Mouse (Mus musculus) gonadal fat pad, adult 2 months (tissue): Measurements from ENCODE around the gene Tceanc. TPM values are rescaled to one million over a fixed set of nuclear protein-coding genes. Genes with fewer than 3 reads are reported as not detected.
A peak's percentile ranks its signal among the peaks of the same experiment; 100 is the strongest.
"Not testable (repeated sequence)": the region's sequence is repeated elsewhere in the genome, so short reads cannot be mapped to it uniquely, and the experiment has no call there.

Experiments used
- DNase-seq: peaks from one replicate; pipeline ENCODE4 v3.0.0-alpha.2; 2012; ENCODE audit warnings: low read depth
- polyA plus RNA-seq: library from polyadenylated mRNA; depleted of rRNA; stranded (reverse); fragments of >200 nt; gene quantifications from 2 replicates; pipeline ENCODE4 v1.2.3, GENCODE M21; 2012; rRNA removed

The Tceanc gene
- 1.5 and 2.4 TPM in 2 replicates for polyA plus RNA-seq

DNA sequence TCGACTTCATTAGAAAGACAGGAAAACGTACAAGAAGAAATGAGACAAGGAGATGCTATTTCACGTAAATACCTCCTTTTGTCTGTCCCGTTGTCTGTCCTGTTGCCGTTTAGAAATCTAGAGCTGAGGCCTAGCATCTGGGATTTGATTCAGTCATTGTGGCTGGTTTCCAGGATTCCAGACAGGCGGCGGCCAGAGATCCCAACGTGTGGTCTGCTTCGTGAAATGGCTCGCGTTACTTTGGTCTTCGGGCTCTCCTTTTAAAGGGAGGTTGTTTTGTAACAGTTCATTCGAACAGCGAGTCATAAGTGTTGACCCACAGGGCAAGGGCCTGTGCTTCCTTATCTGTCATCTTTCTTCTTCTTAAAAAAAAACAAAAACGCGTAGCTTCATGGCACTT lies at the start of gene Tceanc:
Gene Tceanc, minus strand, starts transcription at position 223 of the 400 bp plus-strand sequence.
- no peak for DNase-seq

DNA sequence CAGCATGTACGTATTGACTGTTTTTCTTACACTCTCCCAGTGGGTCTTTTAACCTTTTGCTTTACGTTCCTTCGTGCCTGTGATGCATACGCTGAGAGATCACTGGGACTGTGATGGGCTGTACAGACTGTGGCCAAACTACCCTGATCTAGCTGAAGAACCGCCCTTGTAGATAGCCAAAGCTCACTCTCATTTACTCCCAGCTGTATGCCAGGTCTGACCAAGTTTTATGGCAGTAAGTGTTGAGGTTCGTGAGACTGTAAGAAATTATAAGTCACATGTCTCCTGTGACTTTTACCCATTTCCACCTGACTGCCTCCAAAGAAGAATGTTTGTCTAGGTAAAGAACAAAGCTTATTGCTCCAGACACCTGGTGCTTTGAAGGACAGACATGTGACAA lies 47.6 kb upstream of the Tceanc start:
- DNase-seq = no peak

DNA sequence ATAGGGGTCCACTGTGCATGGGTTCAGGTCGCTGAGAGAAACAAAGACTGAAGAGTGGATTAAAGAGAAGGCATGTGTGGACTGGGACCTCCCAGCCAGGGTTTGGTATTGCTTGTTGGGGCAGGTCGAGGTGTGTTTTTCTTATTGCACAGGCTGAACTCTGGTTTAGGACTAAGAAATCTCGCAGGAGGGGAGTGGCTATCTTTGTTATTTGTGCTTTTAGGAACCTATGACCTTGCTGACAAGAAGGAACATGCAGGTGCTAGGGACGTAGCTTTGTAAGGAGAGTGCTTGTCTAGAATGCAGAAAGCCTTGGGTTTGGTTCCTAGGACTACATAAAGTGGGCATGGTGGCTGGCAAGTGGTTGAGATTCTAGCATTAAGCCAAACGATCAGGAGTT lies 47.0 kb upstream of the Tceanc start:
- peak; percentile 34 for DNase-seq

DNA sequence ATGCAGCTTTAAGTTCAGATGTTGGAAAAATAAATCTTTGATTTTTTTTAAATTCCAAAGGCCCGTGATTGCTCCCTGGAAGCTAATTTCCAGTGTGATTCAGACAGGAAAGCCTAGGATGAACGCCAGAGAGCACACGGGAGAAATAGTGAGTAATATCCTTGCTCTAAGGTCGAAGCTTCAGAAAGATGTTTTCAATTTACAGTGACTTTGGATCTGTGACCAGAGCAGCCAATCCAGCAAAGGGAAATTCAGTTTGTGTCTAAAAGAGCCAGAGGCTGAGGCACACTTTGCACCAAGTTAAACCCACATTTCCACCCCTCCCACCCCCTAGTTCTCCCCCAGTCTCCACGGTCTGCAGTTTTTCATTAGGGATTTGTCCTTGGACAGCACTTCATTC lies 46.5 kb upstream of the Tceanc start:
- no peak for DNase-seq

DNA sequence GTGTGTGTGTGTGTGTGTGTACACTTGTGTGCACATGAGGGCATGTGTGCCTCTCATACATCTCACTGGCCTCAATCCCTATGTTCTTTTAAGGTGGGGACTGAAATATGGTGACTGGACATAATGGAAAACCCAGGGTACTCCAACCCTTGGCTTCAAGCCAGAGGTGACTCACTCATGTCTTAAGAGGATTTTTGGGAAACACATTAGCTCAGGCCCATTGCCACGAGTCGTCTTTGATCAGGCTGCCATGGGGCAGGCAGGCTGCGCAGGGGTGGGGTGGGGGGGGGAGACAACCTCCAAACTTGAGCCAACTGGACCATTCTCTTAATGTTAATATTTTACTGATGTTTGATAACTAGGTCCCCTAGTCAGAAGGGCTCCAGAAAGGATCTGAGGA lies 41.0 kb upstream of the Tceanc start:
- no peak for DNase-seq

DNA sequence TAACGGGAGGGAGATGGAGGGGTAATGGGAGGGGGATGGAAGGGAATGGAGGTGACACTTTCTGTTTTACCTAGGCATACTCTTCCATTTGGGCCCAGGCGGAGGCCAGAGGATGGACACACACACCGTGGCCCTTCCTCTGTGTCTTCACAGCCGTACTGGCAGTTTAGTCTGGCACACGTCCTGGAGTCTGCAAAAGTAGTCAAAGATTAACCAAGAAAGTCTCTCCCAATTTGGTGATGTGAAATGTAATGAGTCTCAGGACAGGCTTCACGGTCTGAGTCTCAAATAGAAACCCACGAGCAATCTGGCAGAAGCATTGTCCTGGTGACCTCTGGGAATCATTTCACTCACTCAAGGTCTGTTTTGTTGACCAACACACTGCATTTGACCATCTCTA lies 34.0 kb upstream of the Tceanc start:
- no peak for DNase-seq

DNA sequence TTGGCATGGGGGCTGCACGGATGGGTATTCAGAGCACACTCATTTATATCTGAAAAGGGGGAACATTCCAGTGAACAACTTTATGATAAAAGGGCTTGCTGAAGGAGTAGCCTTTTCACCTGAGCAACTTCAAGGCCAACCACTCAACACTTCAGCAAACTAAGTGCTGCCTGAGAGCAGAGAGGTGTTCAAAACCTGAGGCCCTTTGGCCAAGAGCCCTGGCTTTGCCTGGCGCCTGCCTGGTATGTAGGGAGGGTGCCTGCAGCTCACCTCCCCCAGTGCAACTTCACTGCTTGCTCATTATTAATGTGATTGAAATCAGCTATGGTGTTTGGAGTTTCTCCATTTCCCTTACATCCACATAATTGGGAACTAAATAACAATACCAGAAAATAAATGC lies 28.1 kb upstream of the Tceanc start:
- DNase-seq = no peak

DNA sequence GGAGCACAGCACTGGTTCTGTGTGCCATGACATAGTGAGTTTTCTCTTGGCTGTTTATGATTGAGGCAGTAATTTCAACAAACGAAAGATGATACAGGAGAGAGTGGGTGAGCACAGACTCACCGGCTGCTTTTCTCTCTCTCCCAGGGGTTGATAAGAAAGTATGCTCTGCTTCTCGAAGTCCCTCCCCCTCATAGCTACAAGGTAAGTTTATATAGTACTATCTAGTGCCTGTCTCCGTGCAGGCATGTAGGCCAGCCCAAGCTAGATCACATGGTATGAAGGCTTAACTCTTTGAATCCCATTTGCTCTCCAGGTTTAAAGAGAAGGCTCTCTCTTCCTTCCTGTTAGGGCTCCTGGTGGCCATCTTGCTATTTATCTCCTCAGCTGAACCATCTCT lies 16.8 kb upstream of the Tceanc start:
- DNase-seq = no peak

DNA sequence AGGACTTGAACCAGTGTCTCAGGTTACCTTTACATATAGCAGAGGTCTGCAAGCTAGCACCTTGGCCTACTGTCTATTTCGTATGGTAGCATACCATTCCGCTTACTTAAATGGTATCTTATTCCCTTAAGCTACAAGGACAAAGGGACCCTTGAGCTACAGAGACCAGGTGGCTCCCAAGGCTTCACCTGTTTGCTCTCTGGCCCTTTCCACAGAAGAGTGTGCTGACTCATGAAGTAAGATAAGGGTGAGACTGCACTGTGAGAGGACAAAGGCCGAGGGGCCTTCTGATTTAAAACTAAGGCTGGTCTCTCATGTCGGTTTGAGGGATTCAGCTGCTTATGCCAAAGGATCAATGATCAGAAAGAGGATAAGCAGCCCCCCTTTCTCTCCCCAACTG lies 15.1 kb upstream of the Tceanc start:
- DNase-seq = no peak

DNA sequence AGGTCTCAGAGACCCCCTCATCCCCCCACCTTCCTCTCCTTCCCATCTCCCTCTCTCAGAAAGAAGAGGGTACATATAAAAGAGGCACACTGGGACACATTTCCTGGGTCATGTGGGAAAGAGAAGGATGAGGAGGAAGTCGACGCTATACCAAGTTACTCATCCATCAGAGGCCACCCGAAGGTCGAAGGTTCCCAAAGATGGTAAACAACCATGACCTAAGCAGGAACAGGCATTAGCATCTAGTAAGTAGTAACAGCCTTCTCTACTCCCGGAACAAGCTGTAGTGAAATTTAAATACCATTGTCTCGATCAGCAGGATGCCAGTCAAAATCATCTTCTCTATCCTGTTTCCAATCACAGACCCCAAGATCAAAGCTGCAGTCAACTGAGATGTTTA lies 13.3 kb upstream of the Tceanc start:
- no peak for DNase-seq

DNA sequence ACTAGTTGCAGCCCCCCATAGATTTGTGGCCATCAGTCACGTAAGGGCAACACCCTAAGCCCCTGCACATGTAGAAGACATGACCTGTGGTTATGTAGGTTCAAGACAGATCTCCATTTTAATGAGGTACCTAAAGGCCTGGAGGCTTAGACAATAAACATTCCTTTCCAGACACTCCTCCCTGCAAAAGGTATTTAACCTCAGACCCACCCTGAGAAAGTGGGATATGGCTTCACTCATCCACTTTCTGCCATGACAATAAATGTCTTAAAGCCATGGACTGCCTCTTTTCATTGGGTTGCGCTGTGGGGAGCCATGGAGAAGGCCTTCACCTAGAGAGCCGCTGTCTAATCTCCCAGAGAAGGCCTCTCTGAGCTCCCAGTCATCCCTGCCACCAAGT lies 9.8 kb upstream of the Tceanc start:
- DNase-seq = no peak

DNA sequence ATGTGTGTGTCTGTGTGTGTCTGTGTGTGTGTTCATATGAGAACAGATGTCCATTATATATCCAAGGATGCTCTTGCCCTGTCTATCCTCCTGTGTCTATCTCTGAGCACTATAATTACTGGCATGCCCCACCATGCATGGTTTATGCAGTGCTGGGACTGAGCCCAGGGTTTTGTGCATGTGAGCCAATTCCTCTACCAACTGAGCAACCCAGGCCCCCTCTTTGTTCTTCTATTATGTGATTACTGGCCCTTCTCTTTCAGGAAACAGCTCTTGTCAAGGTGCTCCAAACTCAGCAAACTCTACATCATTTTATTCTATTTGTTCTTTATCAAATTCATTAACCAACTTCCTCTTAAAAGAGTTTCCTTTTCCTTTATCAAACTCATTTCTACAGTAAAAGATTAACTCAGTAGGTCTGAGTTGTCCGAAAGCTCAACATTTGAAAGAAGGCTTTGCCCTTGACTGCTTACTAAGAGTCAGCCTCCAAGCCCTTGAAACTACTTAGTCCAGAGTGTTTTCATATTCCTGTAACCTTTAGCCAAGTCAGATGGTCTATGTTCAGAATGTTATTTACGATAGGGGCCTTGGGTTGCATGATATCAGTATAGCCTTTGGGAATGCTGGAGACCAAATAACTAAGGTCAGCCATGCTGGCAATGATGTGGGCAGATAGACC lies 7.4 kb upstream of the Tceanc start:
- DNase-seq = no peak

DNA sequence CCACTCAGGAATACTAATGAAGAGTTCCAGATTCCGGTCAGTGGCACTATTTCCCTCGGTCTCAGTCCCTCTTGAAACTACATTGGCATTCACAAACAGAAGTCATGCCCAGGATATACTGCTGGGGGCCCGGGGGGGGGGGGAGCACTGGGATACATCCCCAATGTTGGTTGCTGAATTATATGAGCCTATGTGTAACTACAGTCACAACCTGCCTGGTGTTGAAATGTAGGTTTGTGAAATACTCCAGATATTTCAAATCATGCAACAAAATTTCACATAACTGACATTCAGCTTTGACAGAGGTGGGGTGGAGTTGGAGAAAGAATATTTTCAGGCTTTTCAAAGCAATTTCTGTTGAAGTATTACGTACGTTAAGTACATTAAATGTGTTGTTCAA lies 2.4 kb upstream of the Tceanc start:
- no peak for DNase-seq

DNA sequence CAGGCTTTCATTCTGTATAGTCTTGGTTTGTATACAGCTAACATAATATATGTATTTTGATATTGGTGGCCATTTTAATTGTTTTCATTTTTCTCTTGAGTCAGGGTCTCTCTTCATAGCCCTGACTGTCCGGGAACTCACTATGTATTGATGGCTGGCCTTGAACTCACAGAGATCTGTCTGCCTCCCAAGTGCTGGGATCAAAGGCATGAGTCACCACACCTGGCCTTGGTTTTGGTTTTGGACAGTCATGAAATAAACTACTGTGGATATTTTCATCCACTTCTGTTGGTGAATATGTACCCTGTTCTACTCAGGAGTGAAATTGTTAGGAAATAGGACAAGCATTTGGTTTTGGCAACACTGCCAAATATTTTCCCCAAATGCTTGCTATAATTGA lies 1.7 kb downstream of the Tceanc start:
- DNase-seq = no peak

DNA sequence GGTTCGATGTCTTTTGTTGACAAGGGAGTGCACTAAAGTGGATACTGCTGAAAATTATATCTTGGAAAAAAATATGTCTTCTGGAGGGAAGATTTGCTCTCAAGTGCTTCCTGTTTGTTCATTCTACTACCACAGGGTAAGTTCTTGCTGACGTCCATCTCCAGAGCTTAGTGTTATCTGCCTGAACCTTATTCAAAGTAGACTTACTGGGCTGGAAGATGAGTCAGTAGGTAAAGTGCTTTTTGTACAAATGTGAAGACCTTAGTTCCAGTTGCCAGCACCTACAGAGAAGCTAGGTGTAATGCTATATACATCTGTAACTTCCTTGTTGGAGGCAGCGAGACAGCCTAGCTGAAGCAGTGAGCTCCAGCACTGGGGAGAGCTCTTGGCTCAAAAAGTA lies 2.4 kb downstream of the Tceanc start:
- DNase-seq = no peak

DNA sequence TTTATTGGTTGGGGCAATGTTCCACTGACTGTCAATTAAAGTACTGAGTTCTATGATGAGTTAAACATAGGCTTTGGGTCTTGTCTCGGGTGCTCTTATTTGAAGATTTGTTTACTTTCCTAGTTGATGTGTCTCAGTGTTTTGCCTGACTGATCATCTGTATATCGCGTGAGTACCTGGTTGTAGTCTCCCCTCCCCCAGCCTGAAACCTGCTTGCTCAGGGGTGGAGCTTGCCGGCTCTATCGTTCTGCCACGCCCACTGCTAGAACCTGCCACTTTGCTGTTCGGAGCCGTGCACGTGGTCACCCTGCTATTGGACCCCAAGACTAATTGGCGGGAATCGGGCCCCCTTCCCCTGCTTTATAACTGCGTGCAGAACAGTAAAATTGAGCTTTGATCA lies 4.3 kb downstream of the Tceanc start:
- DNase-seq = not testable (repeated sequence)

DNA sequence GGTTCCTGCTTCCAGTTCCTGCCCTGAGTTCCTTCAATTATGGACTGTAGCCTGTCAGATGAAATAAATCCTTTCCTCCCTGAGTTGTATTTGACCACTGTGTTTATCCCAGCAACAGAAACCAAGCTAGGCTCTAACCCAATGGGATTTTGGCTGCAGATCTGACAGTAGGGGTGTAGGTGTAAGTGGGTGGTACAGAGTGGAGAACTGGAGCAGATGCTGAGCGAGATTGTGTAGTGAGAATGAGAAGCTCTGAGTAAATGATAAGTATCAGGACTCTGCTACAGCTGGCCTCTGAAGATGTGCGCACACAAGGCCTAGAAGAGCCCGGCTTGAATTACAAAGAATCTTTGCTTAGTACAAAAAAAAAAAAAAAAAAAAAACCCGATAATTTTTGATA lies 6.3 kb downstream of the Tceanc start:
- no peak for DNase-seq

DNA sequence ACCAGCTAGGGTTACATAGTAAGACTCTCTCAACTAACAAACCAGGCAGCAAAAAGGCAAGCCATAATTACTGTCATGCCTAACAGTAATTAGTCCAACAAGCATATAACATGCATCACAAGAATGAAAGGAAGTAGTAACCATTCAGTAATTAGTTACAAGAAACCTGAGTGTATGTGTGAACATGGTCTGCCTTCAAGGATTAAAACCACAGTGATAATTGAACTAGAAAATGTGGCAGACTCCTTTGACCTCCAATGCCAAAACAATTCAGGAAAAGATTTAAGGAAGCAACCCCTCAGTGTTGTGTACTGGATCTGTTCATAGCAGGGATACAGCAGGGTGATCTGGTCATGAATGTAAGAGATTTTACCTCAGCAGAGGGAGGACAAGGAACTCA lies 7.3 kb downstream of the Tceanc start:
- no peak for DNase-seq

DNA sequence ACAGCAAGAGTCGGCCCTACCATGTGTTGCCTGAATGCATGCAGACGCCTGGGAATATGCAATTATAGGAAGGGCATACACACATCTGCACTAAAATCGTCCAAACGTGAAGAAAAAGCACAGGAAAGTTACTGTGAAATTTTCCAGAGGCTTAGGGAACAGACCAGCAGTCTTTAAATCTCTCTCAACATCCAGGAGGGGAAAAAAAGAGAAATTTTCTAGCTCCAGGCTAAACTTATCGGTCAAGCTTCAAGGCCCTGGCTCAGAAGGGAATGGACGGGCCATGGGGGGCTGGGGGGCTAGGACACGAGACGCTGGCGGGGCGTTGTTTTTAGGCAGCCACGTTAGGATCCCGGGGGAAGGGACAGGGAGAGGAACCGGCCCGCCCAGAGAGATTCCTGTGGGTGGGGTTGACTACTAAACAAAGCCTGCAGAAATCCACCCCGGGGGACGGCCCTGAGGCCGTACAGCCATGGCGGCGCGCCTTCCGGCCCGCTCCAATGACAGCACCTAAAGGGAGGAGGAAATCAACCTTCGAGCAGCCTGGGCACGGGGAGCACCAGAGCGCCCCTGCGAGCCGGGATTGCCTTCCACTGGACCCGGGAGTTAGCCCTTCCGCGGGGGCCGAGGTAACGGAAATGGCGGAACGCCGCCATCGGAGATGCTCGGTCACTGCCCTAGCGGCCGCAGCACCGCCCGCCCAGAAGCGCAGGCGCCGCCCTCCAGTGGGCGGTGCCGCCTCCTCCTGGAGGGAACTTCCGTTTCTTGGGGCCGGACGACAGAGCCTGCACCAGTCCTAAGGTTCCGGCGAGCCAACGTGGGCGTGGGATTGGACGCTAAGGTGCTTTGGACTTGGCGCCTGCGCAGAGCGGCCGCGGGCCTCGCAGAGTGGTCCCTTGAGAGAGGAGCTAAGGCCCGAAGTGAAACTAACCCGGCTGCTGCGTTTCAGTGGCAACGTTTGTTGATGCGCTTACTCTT lies 8.3 kb downstream of the Tceanc start:
- no peak for DNase-seq

DNA sequence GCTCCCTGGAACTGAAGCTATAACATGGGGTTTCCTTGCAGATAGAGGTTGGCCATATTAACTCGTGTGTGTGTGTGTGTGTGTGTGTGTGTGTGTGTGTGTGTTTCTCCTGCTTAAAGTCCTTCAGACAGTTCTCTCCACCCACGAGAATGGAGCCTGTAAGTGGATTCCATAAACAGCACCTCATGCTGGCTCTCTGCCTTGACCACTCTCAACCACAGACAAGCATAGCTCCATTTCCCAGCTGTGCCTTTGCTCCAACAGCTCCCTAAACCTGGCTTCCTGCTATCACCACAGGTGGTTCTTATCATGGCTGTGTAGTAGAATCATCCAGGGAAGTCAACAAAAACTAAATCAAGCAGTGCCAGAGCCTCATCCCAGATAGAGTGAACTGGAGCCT lies 13.9 kb downstream of the Tceanc start:
- DNase-seq = no peak

DNA sequence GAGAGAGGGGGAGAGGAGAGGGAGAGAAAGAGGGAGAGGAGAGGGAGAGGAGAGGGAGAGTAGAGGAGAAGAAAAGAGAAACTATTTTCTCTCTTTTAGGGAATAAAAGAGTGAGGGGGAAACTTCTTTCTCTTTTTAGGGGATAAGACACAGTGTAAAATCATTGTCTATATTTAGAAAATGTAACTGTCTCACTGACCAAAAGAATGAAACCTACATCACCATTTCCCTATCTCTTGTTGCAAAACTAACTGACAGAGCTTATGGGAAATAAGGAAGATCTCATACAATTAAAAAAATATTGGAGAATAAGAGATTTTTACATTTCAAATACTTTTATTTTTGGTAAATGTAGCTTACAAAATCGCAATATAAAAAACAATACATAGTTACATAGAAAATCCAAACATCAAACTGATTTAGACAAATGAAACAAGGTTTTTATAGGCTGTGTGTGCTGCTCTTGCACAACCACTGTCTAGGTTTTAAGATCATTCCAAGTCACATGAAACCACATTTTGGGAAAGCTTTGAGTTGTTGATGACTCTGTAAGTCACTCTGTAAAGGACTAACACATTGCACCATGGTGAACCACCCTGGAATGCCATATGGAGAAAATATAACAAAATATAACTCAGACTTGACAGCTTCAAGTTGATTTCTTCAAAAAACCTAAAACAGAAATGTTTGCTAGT lies 18.7 kb downstream of the Tceanc start:
- no peak for DNase-seq

DNA sequence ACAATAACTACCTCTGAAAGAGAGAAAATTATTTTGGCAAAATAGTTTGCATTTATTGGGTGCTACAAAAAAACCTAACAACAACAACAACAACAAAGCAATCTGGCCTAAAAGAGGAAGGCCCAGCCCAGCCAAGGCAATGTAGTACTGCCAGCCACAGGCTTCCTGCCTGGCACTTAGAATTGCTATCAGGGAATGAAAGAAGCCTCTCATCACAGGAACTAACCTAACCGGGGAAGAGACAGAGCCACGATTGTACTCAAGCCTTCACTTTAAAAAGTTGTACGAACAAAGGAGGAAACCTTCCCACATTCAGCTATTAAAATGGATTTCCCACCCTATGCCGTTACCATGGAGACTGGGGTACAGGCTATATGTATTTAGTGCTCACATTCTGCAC lies 20.6 kb downstream of the Tceanc start:
- no peak for DNase-seq

DNA sequence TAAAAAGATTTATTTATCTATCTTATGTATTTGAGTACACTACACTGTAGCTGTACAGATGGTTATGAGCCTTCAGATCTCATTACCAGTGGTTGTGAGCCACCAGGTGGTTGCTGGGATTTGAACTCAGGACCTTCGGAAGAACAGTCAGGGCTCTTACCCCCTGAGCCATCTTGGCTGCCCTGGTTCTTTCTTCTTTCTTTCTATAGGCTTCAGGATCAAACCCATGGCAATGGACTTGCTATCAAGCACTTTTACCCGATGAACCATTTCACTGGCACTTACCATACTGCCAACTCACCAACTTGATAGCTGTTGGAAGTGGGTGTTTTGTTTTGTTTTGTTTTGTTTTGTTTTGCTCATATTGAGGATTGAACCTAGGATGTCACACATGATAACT lies 23.3 kb downstream of the Tceanc start:
- DNase-seq = no peak
